Mouse (Mus musculus) cortical plate, adult 2 months (tissue): Measurements from ENCODE around the gene Stk26.

Experiments used
- CTCF ChIP-seq: fragments of 200-500 bp; IDR thresholded peaks from 2 replicates; pipeline ENCODE4 v1.5.1; 2011; ENCODE audit warnings: mild to moderate bottlenecking, control low read depth, low read length; ENCODE audit not compliant: insufficient read depth; ENCODE audit errors: extremely low read depth
- POLR2A ChIP-seq: fragments of 200-500 bp; IDR thresholded peaks from 2 replicates; pipeline ENCODE4 v1.6.1; 2011; ENCODE audit warnings: mild to moderate bottlenecking, low read length, control low read depth; ENCODE audit not compliant: insufficient read depth; ENCODE audit errors: extremely low read depth

DNA sequence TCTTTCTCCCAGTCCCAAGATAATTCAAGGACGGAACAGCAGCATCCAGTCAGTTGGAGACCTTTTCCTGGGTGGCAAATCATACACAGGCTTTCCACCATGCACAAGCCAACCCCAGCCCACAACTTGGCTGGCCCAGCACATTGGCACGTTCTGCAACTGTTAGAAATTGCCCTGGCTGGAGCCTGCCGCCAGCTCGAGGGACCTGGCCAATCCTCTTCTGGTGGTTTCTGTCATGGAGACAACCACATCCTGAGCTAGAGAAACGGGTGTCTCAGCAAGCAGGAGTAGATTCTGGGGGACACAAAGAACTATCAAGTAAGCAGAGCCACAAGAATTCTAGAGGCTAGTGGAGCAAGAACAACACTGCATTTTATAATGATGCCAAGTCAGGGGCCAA is 69.1 kb downstream of the Stk26 start:
- TF ChIP-seq CTCF (no peak), POLR2A (no peak)
